Mouse (Mus musculus): Measurements from ENCODE around the gene Rad23b.
"Not testable (repeated sequence)": the region's sequence is repeated elsewhere in the genome, so short reads cannot be mapped to it uniquely, and the experiment has no call there.

The Rad23b gene

GRCm38 (mm10) chr4:55356726-55357125 is 6.9 kb downstream of the Rad23b start:
- DNase-seq = no peak

GRCm38 (mm10) chr4:55363866-55364265 is 14.0 kb downstream of the Rad23b start:
- no peak for DNase-seq

DNA sequence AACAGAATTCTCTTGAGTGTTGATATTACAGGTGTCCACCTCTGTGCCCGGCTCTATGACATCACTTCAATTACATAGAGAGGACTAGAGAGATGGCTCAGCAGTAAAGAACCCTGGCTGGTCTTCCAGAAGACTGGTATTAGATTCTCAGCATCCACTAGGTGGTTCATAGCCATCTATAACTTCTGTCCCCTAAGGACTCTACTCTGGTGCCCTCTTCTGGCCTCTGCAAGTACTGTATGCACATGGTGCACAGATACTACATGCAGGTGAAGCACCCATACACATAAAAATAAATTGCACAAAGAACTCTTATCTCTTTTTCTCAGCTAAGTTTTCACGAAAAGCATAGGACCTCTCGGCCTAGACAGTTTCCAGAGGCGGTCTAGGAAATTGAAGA is 14.5 kb downstream of the Rad23b start:
- peak; percentile 40 for DNase-seq

DNA sequence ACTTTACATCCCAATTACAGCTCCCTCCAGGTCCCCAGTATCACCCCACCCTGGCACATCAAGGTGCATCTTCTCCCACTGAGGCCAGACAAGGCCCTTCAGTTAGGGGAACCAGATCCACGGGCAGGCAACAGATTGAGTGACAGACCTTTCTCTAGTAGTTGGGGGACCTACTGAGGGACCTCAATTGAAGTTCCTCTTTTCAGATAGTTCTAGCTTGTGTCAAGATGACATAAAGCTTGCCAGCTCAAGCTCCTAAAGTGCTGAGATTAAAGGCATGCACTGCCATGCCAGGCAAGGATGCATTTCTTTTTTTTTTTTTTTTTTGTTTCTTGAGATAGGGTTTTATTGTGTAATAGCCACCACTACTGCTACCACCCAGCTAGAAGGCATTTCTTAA is 16.2 kb downstream of the Rad23b start:
- DNase-seq = no peak

- DNase-seq = no peak
These were observed 20.3 kb downstream of the Rad23b start for GRCm38 (mm10) chr4:55370127-55370526.

DNA sequence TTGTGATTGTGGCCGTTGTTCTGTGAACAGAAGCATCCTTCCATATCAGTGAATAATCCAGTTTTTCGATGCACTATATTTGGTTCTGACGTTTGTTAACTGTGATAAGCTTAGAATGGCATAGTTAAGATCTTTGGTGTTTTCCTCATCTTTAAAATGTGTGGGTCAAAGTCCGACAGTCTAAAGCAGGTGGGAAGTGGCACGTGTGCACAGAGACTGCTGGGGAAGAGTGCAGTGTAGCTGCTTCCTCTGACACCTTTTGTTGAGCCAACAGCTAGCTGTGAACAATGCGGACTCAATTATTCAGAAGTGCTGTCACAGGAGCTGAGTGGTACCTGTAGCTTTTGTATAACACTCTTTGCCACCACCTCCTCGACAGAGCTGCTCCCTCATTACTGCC is 21.5 kb downstream of the Rad23b start:
- DNase-seq = no peak

DNA sequence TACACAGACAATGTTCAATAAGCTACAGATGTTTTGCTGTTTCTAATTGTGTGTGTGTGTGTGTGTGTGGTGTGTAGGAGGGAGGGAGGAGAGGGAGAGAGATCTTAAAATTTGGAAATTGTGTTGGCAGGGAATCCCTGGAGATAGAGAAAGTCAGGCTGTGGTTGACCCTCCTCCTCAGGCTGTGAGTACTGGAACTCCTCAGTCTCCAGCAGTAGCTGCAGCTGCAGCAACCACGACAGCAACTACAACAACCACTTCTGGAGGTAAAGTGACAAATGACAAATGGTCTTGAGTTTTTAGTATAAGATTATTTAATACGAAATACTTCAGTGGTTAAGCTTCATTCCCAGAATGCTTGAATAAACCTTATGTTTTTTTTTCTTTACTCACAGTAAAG is 32.5 kb downstream of the Rad23b start:
- DNase-seq = no peak

DNA sequence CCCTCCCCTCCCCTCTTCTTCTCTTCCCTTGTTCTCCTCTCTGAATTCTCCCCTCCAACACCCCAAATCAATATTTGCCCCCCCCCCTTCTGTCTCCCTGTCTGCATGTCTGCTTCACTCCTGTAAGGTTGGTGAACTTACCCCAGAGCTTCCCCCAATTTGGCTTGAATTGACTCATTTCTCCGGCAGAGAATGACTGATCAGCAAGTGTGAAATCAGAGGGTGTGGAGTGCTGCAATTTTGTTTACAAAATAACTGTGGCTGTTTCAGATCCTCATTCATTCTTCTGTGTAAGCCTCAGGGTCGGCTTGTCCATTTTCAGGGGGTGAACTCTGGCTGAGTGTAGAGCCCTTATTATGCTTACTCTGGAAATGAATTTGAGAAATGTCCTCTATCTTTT is 36.9 kb downstream of the Rad23b start:
- no peak for DNase-seq

GRCm38 (mm10) chr4:55391480-55391879 is 41.6 kb downstream of the Rad23b start:
- no peak for DNase-seq

- no peak for DNase-seq
These were observed 42.6 kb downstream of the Rad23b start for GRCm38 (mm10) chr4:55392445-55392844.

DNA sequence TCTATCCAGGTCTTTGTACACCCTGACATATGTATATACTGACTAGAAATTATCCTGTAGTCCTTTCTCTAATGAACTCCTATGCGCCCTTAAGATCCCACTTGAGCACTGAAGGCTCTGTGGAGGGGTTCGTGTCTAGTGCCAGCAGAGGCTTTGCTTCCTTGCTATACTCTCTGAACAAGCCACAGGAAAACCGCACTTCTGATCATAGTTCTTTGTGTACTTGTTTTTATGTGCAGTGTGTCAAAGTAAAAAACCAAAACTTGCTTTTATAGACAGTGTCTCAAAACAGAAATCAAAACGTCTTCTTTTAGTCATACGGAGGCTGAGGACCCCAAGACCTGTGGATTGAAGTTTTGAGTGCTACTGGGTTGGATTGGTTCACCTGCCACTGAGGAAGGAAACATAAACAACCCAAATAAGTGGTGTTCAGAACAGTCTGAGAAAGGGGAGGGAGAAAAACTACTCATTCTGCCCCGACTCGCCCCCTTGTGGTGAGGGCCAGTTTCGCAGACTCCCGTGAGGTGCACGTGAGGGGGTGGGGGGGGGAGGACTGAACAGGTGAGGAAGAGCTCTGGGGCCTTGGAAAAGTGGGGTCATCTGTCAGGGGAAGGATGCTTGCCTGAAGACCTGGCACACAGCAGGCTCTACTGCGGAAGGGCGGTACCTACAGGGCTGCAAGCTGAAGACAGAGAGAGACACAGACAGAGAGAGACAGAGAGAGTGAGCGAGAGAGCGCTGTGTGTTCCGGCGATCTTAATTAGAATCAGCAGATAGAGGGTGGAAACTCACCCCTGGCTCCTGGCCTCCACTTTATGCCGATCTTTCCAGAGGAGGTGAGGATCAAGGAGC is 48.3 kb downstream of the Rad23b start:
- DNase-seq = peak; percentile 64

GRCm38 (mm10) chr4:55398901-55399300 is 49.1 kb downstream of the Rad23b start:
- DNase-seq = no peak

- DNase-seq = no peak
These were observed 55.5 kb downstream of the Rad23b start for GRCm38 (mm10) chr4:55405329-55405728.

GRCm38 (mm10) chr4:55406558-55406957 is 56.7 kb downstream of the Rad23b start:
- DNase-seq = no peak

- no peak for DNase-seq
These were observed 58.2 kb downstream of the Rad23b start for GRCm38 (mm10) chr4:55408081-55408480.

GRCm38 (mm10) chr4:55409025-55409424 is 59.2 kb downstream of the Rad23b start:
- DNase-seq = no peak

GRCm38 (mm10) chr4:55409578-55410224 is 59.9 kb downstream of the Rad23b start:
- not testable (repeated sequence) for DNase-seq

GRCm38 (mm10) chr4:55415864-55416263 is 66.0 kb downstream of the Rad23b start:
- no peak for DNase-seq

- no peak for DNase-seq
These were observed 76.4 kb downstream of the Rad23b start for GRCm38 (mm10) chr4:55426250-55426649.
